Mouse (Mus musculus): ENCODE data around the gene Vmn1r67.

DNA sequence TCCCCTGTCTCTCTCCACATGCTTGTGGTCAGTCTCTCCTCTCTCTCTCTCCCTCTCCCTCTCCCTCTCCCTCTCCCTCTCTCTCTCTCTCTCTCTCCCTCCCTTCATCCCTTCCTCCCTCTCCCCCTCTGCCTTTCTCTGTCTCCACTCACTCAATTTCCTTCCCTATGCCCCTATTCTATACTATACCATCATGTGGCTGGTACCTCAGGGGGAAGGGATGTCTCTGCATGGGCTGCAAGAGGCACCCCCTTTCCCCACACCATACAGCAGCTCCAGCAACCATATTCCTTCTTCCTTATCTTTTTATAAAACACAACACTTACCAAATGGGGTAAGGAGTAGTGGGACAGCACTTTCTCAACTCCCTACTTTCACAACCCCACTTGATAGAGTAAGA, 36.7 kb downstream of the Vmn1r67 start:
- no peak for TF ChIP-seq CTCF (IDR thresholded peaks at IDR 0.05; ENCODE audit: low read depth)
- TF ChIP-seq EP300 (IDR thresholded peaks at IDR 0.05; ENCODE audit: low read depth): no peak

Measured in heart, postnatal 0 days (tissue).